Mouse (Mus musculus) testis, adult 2 months (tissue): ENCODE measurements around the gene Mgat5. TPM values are rescaled to one million over a fixed set of nuclear protein-coding genes. Genes with fewer than 3 reads are reported as not detected.

ENCODE experiments used
- H3K27ac ChIP-seq: fragments of 200-500 bp; 2 replicates; pipeline ENCODE4 v1.5.1; 2012; ENCODE audit warnings: low read depth, low read length; ENCODE audit not compliant: control insufficient read depth, insufficient read depth
- H3K27me3 ChIP-seq: fragments of 200-500 bp; 2 replicates; pipeline ENCODE4 v1.6.1; 2012; ENCODE audit warnings: mild to moderate bottlenecking, low read length, moderate library complexity; ENCODE audit not compliant: control insufficient read depth, insufficient read depth
- H3K36me3 ChIP-seq: fragments of 200-500 bp; 2 replicates; pipeline ENCODE4 v1.6.1; 2012; ENCODE audit warnings: mild to moderate bottlenecking, low read length; ENCODE audit not compliant: control insufficient read depth, insufficient read depth
- H3K4me1 ChIP-seq: fragments of 200-500 bp; 2 replicates; pipeline ENCODE4 v1.6.1; 2012; ENCODE audit warnings: low read length; ENCODE audit not compliant: control insufficient read depth, insufficient read depth
- H3K4me3 ChIP-seq: fragments of 200-500 bp; 2 replicates; pipeline ENCODE4 v1.5.1; 2012; ENCODE audit warnings: low read depth, mild to moderate bottlenecking, low read length, moderate library complexity, mixed read lengths; ENCODE audit not compliant: control insufficient read depth
- CTCF ChIP-seq: fragments of 200-500 bp; IDR thresholded peaks from 2 replicates; pipeline ENCODE4 v1.5.1; 2012; ENCODE audit warnings: low read depth, mild to moderate bottlenecking, inconsistent platforms, low read length, moderate library complexity; ENCODE audit not compliant: control insufficient read depth, insufficient read depth, insufficient replicate concordance
- POLR2A ChIP-seq: fragments of 200-500 bp; IDR thresholded peaks from 2 replicates; pipeline ENCODE4 v1.6.1; 2012; ENCODE audit warnings: low read depth, mild to moderate bottlenecking, inconsistent platforms, low read length, moderate library complexity; ENCODE audit not compliant: control insufficient read depth
- polyA plus RNA-seq: library from polyadenylated mRNA; depleted of rRNA; stranded (reverse); fragments of >200 nt; gene quantifications from 2 replicates; pipeline ENCODE4 v1.2.3, GENCODE M21; 2012

Mgat5 gene
- polyA plus RNA-seq, 1 experiment, result 16.2 TPM

- Histone ChIP-seq H3K36me3 (peaks cover 2% of the 10 kb centered on the region; the same call in 1 of the 2 replicates), H3K27me3 (no peaks in the 10 kb centered on the region), H3K4me1 (no peaks in the 10 kb centered on the region), H3K4me3 (no peak overlapping the region), H3K27ac (no peak overlapping the region)
- TF ChIP-seq CTCF (no peak), POLR2A (no peak)
These were observed 214.8 kb downstream of the Mgat5 start for GRCm38 (mm10) chr1:127419581-127419980.

GRCm38 (mm10) chr1:127420383-127420782 is 215.6 kb downstream of the Mgat5 start:
- Histone ChIP-seq H3K36me3 (peaks cover under 1% of the 10 kb centered on the region; the same call in 1 of the 2 replicates), H3K27ac (no peak overlapping the region), H3K4me3 (no peak overlapping the region), H3K27me3 (no peaks in the 10 kb centered on the region), H3K4me1 (no peaks in the 10 kb centered on the region)
- TF ChIP-seq CTCF (no peak), POLR2A (no peak)

DNA sequence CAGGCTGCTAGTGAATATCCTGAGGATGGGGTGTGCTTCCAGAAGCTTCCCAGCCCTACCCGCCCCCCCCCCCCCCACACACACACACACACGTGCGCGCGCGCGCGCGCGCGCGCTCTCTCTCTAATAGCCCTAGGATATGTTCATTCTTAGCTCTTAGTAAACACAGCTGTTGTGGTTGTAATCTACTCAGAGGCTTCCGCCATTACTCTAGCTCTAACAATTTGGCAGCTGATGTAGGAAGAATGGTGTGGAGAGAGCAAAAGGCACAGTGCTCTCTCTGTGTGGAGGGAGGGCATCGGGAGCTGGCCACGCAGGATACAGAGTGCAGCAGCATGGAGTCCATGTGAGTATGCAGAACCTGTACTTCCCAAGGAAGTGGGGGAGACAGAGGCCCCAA is 216.0 kb downstream of the Mgat5 start:
- Histone ChIP-seq H3K27me3 (no peaks in the 10 kb centered on the region), H3K4me1 (no peaks in the 10 kb centered on the region), H3K36me3 (no peaks in the 10 kb centered on the region; the same call in 1 of the 2 replicates), H3K4me3 (no peak overlapping the region), H3K27ac (no peak overlapping the region)
- TF ChIP-seq CTCF (no peak), POLR2A (no peak)

- Histone ChIP-seq H3K27ac (no peak overlapping the region), H3K4me3 (no peak overlapping the region), H3K4me1 (no peaks in the 10 kb centered on the region), H3K27me3 (no peaks in the 10 kb centered on the region), H3K36me3 (no peaks in the 10 kb centered on the region; the same call in 1 of the 2 replicates)
- TF ChIP-seq POLR2A, result no peak
- TF ChIP-seq CTCF, result no peak
These were observed 217.8 kb downstream of the Mgat5 start for GRCm38 (mm10) chr1:127422565-127422964.

- no peaks in the 10 kb centered on the region for H3K4me1 ChIP-seq
- no peaks in the 10 kb centered on the region; the same call in 1 of the 2 replicates for H3K36me3 ChIP-seq
- H3K27me3 ChIP-seq, result no peaks in the 10 kb centered on the region
- TF ChIP-seq POLR2A (no peak), CTCF (no peak)
- H3K4me3 ChIP-seq, result no peak overlapping the region
- H3K27ac ChIP-seq, result no peak overlapping the region
These were observed 220.3 kb downstream of the Mgat5 start for GRCm38 (mm10) chr1:127425021-127425532.

- Histone ChIP-seq H3K27ac (no peak overlapping the region), H3K4me3 (no peak overlapping the region), H3K27me3 (no peaks in the 10 kb centered on the region), H3K4me1 (no peaks in the 10 kb centered on the region), H3K36me3 (peaks cover 1% of the 10 kb centered on the region; the same call in 1 of the 2 replicates)
- TF ChIP-seq CTCF, result no peak
- TF ChIP-seq POLR2A, result no peak
These were observed 225.5 kb downstream of the Mgat5 start for GRCm38 (mm10) chr1:127430290-127430689.

DNA sequence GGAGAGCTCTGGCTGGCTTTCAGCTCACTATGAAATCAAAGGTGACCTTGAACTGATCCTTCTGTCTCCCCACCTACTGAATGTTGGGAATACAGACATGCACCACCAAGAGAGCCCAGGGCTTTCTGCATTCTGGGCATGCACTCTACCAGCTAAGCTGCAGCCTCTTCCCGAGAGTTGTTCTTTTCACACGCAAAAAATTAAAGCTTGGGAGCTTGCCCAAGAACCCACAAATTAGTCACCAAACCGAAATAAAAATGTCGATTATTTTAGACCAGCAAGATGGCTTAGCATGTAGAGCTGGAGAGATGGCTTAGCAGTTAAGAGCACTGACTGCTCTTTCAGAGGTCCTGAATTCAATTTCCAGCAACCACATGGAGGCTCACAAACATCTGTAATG is 230.0 kb downstream of the Mgat5 start:
- peaks cover 1% of the 10 kb centered on the region; the same call in 1 of the 2 replicates for H3K36me3 ChIP-seq
- no peak overlapping the region for H3K27ac ChIP-seq
- no peaks in the 10 kb centered on the region for H3K4me1 ChIP-seq
- no peak overlapping the region for H3K4me3 ChIP-seq
- no peak for TF ChIP-seq POLR2A
- TF ChIP-seq CTCF, result no peak
- no peaks in the 10 kb centered on the region for H3K27me3 ChIP-seq
